Mouse (Mus musculus) midbrain, embryonic 14.5 days (tissue): ENCODE measurements around the gene Gpr107. TPM values are rescaled to one million over a fixed set of nuclear protein-coding genes. Genes with fewer than 3 reads are reported as not detected.

Experiments
- ATAC-seq: fragments of 200-750 bp; cut with Nextera tagmentation; 2 replicates; pipeline ENCODE4 v1.8.0; 2017; ENCODE audit warnings: moderate number of reproducible peaks, moderate library complexity; ENCODE audit not compliant: low FRiP score, low TSS enrichment
- DNase-seq: peaks from one replicate; pipeline ENCODE4 v3.0.0-alpha.2; 2015
- H3K27ac ChIP-seq: fragments of 300-500 bp; sonication (generic); replicated peaks from 2 replicates; pipeline ENCODE4 v1.5.1; 2014; ENCODE audit warnings: mild to moderate bottlenecking, low read depth, low read length, moderate library complexity
- H3K27me3 ChIP-seq: fragments of 300-500 bp; sonication (generic); 2 replicates; pipeline ENCODE4 v1.6.1; 2014; ENCODE audit warnings: low read length, control low read depth, mixed read lengths; ENCODE audit not compliant: control insufficient read depth, insufficient read depth
- H3K36me3 ChIP-seq: fragments of 300-500 bp; sonication (generic); 2 replicates; pipeline ENCODE4 v1.6.1; 2014; ENCODE audit warnings: low read length, control low read depth; ENCODE audit not compliant: control insufficient read depth, insufficient read depth
- H3K4me1 ChIP-seq: fragments of 300-500 bp; sonication (generic); 2 replicates; pipeline ENCODE4 v1.6.1; 2014; ENCODE audit warnings: mild to moderate bottlenecking, antibody characterized with exemption, low read length, control low read depth; ENCODE audit not compliant: control insufficient read depth, insufficient read depth
- H3K4me2 ChIP-seq: fragments of 300-500 bp; sonication (generic); 2 replicates; pipeline ENCODE4 v1.6.1; 2014; ENCODE audit warnings: mild to moderate bottlenecking, low read length, moderate library complexity
- H3K4me3 ChIP-seq: fragments of 300-500 bp; sonication (generic); replicated peaks from 2 replicates; pipeline ENCODE4 v1.5.1; 2014; ENCODE audit warnings: low read depth, low read length
- H3K9ac ChIP-seq: fragments of 300-500 bp; sonication (generic); replicated peaks from 2 replicates; pipeline ENCODE4 v1.6.1; 2014; ENCODE audit warnings: mild to moderate bottlenecking, low read length, moderate library complexity
- H3K9me3 ChIP-seq: fragments of 300-500 bp; sonication (generic); 2 replicates; pipeline ENCODE4 v1.6.1; 2016; ENCODE audit warnings: low read length, control low read depth, mixed read lengths; ENCODE audit not compliant: control insufficient read depth
- WGBS: fragments of 180-500 bp; shearing (Covaris S2); extraction: QIAGEN DNeasy Blood & Tissue Kit; methylation state at CpG from one replicate; pipeline ENCODE4 v1.1.7; 2014; 5-methylcytosine and 5-hydroxymethylcytosine counted together
- polyA plus RNA-seq: library from polyadenylated mRNA; unstranded; fragments of >200 nt; fragmentation: Nextera tagmentation; extraction: Ambion mirVana; gene quantifications from 2 replicates; pipeline ENCODE4 v1.2.1, GENCODE M21; 2014

The Gpr107 gene
- polyA plus RNA-seq, 1 experiment from 2014 or later, result 25.5 TPM

DNA sequence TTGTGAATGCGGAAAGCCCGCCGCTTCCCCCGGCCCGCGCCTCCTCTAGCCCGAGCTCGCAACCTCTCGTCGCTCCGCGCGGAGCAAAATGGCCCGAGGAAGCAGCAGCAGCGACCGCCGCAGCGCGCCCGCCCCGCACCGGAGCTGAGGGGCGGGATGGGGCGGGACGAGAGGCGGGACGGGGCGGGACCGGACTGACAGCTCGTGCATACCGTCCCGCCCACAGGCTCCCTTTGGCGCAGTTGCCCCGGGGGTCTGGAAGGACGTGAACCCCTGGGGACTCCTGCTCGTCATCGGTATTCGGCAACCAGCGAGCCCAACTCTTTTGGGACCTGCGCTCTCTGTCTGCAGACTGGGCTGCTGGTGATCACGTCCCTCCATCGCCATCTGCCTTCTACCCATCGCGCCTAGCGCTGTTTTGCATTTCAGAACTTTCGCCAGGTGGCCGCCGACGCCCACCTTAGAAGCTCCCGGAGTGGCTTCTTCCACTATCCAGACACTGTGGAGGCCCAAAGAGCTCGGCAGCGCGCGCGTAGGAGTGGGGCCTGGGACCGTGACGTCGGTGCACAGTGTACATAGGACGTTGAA lies 10.2 kb upstream of the Gpr107 start, which contains the start of gene Fnbp1:
TSS of gene Fnbp1 (minus strand) at position 142 of the 588 bp plus-strand sequence.
- ATAC-seq, result peak; percentile 91
- peak; percentile 92 for DNase-seq
- H3K4me1 ChIP-seq, result peaks cover 12% of the 10 kb centered on the region
- H3K36me3 ChIP-seq, result peaks cover 13% of the 10 kb centered on the region
- peak within 1 kb of the TSS; percentile 85 for H3K9ac ChIP-seq
- H3K27ac ChIP-seq, result peak within 1 kb of the TSS; percentile 86
- H3K27me3 ChIP-seq, result peaks cover 5% of the 10 kb centered on the region; the same call in 1 of the 2 replicates
- H3K4me2 ChIP-seq, result peak within 1 kb of the TSS; percentile 88
- peak within 1 kb of the TSS; percentile 78 for H3K4me3 ChIP-seq
- no peaks in the 10 kb centered on the region for H3K9me3 ChIP-seq
- WGBS, result under 1% methylated on average over 59 of the region's 59 CpGs

DNA sequence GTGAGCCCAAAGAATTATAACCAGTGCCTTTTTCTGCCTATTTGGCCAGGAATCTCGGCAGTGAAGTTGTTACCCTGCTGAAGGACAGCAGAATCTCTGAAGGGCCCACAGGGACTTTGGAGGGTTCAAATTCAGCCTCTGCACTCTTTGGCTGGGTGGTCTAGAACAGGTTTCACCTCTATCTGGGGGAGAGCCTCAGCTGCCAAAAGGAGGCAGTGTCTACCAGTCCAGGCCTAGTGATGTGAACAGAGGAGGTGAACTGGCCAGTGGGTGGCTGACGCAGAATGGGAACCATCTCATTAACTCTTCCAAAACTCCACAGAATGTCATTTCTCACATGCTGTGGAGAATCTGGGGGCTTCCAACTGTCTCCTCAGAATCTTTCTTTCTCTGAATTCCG lies 9.6 kb upstream of the Gpr107 start:
- Histone ChIP-seq H3K9me3 (no peaks in the 10 kb centered on the region), H3K4me2 (peak overlapping the region; percentile 88), H3K36me3 (peaks cover 16% of the 10 kb centered on the region), H3K27ac (peak overlapping the region; percentile 86), H3K9ac (no peak overlapping the region; the same call in 1 of the 2 replicates), H3K27me3 (peaks cover 5% of the 10 kb centered on the region; the same call in 1 of the 2 replicates), H3K4me1 (peaks cover 12% of the 10 kb centered on the region), H3K4me3 (peak overlapping the region; percentile 78)
- ATAC-seq (no peak; the same call in 1 of the 2 replicates), DNase-seq (no peak)
- 40% methylated on average over 3 of the region's 3 CpGs for WGBS

DNA sequence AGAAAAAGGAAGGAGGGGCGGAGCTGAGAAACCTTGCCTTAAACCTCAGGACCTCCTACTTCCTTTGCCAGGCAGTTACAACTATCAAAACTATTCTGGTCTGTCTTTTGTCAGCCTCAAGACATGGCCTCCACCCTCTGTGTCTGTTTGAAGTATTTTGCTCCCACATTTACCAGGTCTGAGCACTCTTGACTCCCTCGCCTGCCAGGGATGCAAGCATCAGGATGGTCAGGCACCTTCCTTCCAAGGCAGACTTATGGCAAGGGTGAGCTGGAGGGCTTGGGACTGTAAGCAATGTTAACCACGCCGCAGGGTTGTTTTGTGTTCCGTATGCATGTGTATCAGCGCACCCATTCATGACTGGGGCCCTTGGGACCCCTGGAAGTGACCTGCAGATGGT lies 8.8 kb upstream of the Gpr107 start:
- DNase-seq (no peak), ATAC-seq (no peak)
- Histone ChIP-seq H3K9ac (no peak overlapping the region), H3K27me3 (peaks cover 5% of the 10 kb centered on the region; the same call in 1 of the 2 replicates), H3K27ac (no peak overlapping the region), H3K9me3 (no peaks in the 10 kb centered on the region), H3K4me3 (no peak overlapping the region), H3K4me1 (peaks cover 12% of the 10 kb centered on the region), H3K4me2 (no peak overlapping the region), H3K36me3 (peaks cover 23% of the 10 kb centered on the region)
- WGBS, result 82% methylated on average over 6 of the region's 6 CpGs

DNA sequence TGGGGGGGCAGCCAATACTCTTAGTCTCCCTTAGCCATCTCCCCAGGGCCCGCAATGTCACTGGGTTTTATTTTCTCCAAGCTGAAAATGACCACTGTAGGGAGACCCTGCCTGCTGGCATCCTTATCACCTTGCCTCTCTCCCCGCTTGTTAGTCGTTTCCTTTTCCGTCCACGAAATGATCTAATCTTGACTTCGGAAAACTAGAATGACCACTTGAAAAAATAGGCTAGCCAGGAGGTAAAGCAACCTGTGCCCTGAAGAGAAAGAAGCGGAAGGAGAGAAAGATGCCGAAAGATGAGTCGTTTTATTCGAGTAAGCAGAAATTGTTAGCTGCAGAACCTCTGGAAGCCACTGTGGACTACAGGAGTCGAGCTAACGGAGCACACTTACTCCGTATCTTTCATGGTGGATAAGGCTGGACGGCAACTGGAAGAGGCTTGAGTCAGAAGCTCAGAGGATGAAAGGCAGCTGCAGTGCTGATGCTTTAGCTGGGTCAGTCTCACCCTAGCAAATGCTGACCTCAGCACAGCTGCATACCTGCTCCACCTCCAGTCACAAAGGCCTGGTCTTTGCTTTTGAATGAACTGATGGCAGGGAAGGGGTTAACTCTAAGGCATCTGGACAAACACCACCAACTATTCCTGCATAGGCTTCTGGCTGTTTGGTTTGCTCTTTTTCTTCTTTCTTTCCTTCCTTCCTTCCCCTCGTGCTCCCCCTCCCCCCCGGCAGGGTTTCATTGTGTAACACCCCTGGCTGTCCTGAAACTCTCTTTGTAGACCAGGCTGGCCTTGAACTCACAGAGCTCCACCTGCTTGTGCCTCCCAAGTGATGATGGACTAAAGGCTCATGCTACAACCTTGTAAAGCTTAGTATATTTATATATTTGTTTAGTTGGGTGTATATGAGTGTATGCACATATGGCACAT lies 8.1 kb upstream of the Gpr107 start:
- Histone ChIP-seq H3K27me3 (peaks cover 5% of the 10 kb centered on the region; the same call in 1 of the 2 replicates), H3K27ac (no peak overlapping the region), H3K9me3 (no peaks in the 10 kb centered on the region), H3K4me1 (peaks cover 12% of the 10 kb centered on the region), H3K4me3 (no peak overlapping the region), H3K9ac (no peak overlapping the region), H3K4me2 (no peak overlapping the region), H3K36me3 (peaks cover 28% of the 10 kb centered on the region)
- WGBS, result 85% methylated on average over 16 of the region's 16 CpGs
- DNase-seq, result no peak
- no peak for ATAC-seq

DNA sequence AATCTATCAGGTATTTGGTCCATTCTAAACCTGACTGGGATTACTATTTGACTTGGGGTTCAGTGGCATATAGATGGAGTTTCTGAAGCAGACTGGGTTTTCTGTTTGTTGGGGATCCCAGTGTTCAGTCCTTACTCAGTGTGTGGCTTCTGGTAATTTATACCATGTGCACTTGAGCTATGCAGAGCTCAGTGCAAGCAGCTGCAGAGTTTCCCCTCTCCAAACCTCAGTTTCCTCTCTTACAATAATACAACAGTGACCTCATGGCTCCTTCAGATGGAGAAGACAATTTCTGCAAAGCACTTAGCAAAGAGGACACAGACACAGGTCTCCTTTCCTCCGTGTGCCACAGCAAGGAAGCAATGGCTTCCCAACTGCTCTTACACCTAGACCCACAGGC lies 7.2 kb upstream of the Gpr107 start:
- DNase-seq, result no peak
- 77% methylated on average over 1 of the region's 1 CpGs for WGBS
- Histone ChIP-seq H3K4me1 (peaks cover 12% of the 10 kb centered on the region), H3K36me3 (peaks cover 36% of the 10 kb centered on the region), H3K4me2 (no peak overlapping the region), H3K27ac (no peak overlapping the region), H3K27me3 (peaks cover 3% of the 10 kb centered on the region; the same call in 1 of the 2 replicates), H3K9ac (no peak overlapping the region), H3K9me3 (no peaks in the 10 kb centered on the region), H3K4me3 (no peak overlapping the region)
- ATAC-seq, result no peak

DNA sequence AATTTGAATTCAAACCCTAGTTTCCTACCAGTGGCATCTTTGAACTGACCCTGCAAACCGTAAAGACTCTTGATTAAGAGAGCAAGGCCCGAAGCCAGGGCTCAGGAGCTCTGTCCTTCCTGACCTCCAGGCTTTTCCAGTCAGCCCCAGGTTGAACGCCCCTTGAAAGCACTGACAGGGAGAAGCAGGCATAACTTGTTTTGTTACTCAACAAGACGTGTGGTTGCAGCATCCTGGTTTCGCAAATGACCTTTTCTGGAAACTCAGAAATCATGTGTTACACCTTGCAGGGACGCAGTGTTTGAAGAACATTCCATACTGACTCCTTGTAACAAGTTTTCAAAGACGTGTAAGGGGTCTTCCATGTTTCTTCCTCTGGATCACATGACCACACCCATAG lies 5.1 kb upstream of the Gpr107 start:
- 92% methylated on average over 7 of the region's 7 CpGs for WGBS
- H3K4me1 ChIP-seq, result peaks cover 9% of the 10 kb centered on the region

DNA sequence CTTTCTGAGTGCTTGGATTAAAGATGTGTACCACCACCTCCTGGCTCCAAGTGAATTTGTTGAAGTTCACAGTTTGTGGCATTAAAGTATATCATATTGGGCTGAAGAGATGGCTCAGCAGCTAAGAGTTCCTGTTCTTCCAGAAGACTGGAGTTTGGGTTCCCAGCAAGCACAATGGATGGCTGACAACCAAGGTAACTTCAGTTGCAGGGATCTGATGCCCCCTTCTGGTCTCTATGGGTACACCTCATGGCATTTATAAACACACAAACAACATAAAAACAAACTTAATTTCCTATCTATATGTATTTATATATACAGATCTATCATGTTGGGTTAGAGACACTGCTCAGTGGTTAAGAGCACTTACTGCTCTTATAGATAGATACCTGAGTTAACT lies 1.4 kb upstream of the Gpr107 start:
- Histone ChIP-seq H3K9me3 (no peaks in the 10 kb centered on the region), H3K4me3 (no peak overlapping the region), H3K27me3 (no peaks in the 10 kb centered on the region), H3K27ac (no peak overlapping the region), H3K9ac (no peak overlapping the region), H3K36me3 (peaks cover 38% of the 10 kb centered on the region), H3K4me1 (peaks cover 21% of the 10 kb centered on the region), H3K4me2 (no peak overlapping the region; the same call in 1 of the 2 replicates)
- ATAC-seq (no peak), DNase-seq (peak; percentile 26)

More for the DNA sequence above, 5.1 kb upstream of the Gpr107 start:
- peaks cover 42% of the 10 kb centered on the region for H3K36me3 ChIP-seq
- no peak for ATAC-seq
- no peak overlapping the region for H3K9ac ChIP-seq
- no peak overlapping the region for H3K4me2 ChIP-seq
- no peak for DNase-seq
- H3K9me3 ChIP-seq, result no peaks in the 10 kb centered on the region
- no peak overlapping the region for H3K4me3 ChIP-seq
- no peaks in the 10 kb centered on the region for H3K27me3 ChIP-seq
- no peak overlapping the region for H3K27ac ChIP-seq

DNA sequence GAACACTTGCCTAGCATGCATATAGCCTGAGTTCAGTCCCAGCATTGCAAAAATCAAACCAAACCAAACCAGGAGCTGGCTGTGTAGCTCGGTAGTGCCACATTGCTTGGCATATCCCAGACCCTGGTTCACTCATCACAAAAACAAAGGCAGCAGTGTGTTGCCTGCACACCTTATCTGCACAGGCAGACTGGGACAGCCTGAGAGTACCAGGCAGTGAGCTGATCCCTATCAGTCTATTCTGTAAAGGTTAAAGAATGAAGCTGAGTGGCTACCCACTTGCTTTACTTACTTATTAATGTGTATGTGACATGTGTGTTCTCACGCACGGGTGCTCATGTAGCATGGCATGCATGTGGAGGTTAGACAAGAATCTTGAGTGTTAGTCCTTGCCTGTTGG lies 4.7 kb downstream of the Gpr107 start:
- DNase-seq (no peak), ATAC-seq (no peak)
- Histone ChIP-seq H3K9me3 (no peaks in the 10 kb centered on the region), H3K4me1 (peaks cover 12% of the 10 kb centered on the region), H3K36me3 (no peaks in the 10 kb centered on the region), H3K27me3 (no peaks in the 10 kb centered on the region), H3K4me2 (no peak overlapping the region), H3K9ac (no peak overlapping the region), H3K27ac (no peak overlapping the region), H3K4me3 (no peak overlapping the region)
- 89% methylated on average over 3 of the region's 3 CpGs for WGBS
